Mouse (Mus musculus): ENCODE results near the gene Fam214b. TPM values are rescaled to one million over a fixed set of nuclear protein-coding genes. Genes with fewer than 3 reads are reported as not detected.

Gene Fam214b
- total RNA-seq, 2 experiments from 2014 or later = 26.1 to 30.0 TPM

DNA sequence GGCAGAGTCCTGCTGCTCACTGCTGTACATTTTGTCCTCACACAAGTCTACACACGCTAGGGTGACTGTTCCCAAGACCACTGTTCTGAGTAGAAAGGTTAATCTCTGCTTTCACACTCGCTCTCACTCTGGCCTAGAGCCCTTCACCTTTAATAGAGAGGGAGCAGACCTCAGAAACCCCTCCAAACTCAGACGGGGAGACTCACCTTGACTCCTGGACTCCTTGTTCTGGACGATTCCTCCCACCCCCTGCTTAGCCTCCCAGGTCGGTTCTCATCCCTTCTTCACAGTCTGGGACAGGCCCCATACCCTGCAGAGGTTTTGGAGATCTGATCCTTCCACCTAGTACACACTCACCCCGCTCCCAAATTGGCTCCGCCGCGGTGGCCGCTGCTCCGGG, 6.4 kb downstream of the Fam214b start:
- intact Hi-C loops (cut with DNase I) = no loop called here
- DNase-seq = no peak

DNA sequence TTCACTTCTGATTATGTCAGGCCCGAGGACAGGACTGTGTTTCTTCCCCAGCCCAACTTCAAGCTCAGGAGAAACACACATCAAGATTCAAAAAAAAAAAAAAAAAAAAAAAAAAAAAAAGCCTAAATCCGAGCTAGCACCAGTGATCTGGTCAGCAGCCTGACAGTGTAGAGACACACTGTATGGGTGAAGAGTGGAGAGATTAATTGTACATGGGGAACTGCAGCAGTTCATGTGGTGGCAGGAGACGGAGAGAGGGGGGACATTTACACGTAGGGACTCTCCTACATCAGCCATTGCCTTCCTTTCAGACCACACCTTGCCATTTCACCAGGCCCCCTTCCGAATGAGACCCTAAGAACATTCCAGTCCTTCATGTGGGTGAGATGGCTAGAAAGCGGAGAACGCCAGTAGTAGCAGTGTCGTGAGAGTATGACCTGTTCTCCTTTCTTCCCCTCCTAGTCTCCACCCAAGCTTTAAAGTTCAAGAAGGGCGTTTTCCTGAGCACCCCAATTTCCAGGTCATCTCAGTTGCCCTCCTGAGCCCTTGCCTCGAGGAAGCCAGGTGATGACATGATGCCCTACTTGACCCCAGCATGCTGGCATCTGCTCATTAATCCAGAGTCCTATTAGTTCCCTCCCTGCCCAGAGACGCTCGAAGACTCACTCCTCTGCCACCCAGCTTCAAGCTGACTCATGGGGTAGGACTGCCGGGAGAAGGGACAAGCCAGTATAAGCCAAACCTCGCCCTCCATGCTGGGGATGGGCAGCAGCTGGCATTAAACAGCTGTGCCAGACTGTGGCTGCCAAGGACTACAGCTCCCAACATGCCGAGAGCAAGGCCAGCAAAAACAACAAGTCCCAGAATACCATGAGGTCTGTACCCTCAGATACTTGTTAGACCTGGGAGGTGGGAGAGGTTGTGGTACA, 7.2 kb downstream of the Fam214b start:
- intact Hi-C loops (cut with DNase I) = no loop called here

DNA sequence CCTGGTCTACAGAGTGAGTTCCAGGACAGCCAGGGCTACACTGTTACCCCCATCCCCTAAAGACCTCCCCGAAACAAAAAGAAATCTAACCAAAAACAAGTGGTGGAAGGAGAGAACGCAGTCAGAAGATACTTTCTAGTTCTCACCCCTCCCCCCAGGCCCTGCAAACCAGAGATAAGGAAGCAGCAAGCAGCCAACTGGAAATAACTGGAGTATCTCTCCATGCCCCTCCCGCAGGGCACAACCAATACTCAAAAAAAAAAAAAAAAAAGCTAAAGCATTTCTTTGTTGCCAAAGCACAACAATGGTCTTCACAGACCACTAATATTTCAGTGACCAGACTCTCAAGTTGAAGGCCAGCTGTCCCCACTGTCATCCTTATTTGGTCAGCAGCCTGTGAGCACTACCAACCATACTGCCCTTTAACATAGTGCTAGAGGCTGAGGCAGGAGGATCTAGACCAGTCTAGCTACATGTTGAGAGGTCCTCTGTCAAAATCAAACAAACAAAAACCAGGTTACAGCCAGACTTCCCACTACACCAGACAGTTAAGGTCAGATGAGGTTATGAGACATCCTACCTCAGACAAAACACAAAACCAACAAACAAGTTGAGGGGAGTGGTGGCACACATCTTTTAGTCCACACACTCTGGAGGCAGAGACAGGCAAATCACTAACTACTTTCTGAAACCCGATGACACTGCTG, 8.0 kb downstream of the Fam214b start:
- intact Hi-C loops (cut with DNase I) = no loop called here
- no peak for DNase-seq

More for the DNA sequence above, 7.2 kb downstream of the Fam214b start:
- no peak for DNase-seq

DNA sequence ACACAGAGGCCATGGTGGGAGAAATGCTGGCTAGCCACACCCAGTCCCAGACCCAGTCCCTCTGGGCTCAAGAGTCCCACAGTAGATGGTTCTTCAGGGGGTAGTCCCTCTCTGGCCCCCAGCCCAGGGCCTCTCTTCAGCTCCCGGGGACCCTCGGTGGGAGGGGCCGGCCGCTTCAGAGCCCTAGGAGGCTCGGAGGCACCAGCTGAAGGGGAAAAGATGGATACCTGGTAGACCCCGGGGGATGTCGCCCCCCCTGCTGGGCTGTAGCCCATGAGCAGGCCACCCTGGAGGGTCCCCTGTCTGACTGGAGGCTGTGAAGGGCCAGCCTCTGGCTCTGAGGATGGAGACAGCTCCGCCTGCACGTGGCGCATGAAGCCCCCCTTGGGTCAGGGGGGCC, 9.7 kb downstream of the Fam214b start:
- no peak for DNase-seq
- intact Hi-C loops (cut with DNase I) = no loop called here

DNA sequence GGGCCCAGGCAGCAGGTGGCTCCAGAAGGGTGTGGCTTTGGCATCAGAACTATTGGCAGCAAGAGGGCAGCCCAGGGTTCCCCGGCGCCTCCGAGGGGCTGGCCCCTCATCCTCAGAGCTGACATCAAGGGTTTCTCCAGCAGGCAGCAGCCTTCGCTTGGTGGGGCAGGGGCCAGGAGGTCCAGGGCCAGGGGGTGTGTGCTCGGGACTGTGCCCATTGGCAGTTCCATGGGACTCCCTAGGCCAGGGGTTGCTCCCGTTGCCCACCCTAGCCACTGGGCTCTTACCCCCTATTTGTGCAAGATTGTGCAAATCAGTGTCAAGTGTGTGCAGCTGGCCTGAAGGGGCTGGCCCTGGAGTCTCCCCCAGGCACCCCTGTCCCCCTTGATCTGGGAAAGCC, 10.2 kb downstream of the Fam214b start:
- intact Hi-C loops (cut with DNase I) = no loop called here
- DNase-seq = no peak

DNA sequence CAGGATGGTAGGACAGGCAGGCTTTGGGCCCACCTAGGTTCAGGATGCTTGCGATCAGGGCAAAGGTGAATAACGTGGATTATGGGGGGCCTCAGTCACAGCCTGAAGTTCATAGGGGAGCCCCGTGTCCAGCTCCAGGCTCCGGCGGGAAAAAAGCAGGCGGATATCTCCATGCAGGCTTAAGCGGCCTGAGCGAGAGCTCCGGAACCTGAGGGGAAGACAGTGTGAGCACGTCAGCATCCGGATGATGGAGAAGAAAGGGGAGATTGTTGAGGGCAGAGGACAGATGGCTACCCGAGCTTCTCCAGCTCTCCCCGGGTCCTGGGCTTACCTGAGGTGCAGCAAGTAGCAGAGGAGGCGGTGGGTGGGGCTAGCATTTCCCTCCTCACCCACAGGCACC, 12.5 kb downstream of the Fam214b start:
- DNase-seq = no peak
- intact Hi-C loops (cut with DNase I) = no loop called here

DNA sequence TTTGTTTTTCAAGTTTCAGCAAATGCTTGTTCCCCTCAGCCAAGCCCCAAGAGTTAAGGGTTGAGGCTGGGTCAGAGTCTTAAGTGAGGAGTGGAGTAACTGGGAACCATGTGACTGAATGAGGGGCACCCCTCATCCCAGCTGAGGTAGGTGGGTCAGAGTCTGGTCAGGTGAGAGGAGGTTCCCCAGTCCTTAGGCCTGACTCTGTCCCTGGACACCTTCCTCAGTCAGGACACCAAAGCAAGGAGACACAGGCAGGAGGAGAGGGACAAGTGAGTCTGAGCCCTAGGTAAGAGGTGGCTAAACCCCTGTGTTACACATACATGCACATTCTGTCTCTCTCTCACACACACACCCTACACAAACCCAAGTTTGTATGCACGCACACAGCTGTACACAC, 13.5 kb downstream of the Fam214b start:
- DNase-seq = no peak
- intact Hi-C loops (cut with DNase I) = no loop called here

DNA sequence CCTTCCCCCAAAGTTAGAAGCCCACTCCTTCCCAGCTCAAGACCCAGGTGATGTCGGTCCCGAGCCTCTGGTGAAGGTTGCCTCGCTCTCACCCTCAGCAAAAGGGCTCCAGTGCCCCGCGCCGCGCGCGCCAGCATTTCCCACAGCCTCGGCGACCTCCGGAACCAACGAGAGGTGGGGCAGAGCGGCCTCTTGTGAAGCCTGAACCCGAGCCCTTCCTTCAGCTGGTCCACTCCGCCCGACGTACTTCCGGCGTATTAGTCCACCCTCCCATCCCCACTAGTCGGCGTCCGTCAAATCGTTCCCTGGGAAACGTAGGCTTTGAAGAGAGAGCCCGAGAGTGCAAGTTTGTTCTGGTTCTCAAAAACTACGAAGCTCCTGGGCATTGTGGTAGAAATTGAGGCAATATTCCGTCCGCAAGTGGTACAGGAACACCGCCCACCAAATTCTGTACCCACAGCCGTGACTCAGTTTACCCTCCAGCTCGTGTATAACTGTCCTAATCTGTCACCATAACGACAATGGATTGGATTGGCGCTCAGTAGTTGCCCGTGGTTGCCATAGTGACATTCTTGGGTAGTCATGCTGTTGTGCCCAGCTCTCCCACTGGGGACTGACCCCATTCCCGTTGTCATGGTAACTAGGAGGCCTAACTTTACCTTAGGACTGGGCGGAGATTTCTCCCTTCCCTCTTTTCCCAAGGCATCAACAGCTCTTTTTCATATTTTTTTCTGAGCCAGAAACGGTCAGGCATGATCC, 14.6 kb downstream of the Fam214b start, which contains the start of gene Stoml2:
Gene Stoml2, minus strand, starts transcription at position 474 of the 759 bp plus-strand sequence.
- peak; percentile 90 for DNase-seq
- intact Hi-C loops (cut with DNase I) = no loop called here

DNA sequence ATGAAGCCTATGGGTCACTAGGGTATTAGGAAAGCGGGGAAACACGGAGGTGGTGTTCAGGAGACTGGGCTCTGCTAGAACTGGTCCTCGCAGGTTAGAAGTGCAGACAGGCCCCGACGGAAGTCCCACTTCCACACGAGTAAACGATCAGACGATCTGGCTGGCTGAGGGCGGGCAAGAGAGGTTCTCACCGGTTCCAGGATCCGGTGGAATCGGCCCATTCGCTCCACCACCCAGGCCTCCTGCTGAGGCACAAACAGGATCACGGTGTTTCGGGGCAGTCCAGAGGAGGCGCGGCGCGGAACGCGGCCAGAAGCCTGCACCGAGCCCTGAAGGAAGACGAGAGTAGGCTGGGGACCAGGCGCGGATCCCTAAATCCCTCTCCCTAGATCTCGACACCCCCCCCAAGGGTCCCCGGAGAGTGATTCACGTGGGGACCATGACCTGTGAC, 15.2 kb downstream of the Fam214b start:
- intact Hi-C loops (cut with DNase I) = no loop called here
- DNase-seq = no peak

DNA sequence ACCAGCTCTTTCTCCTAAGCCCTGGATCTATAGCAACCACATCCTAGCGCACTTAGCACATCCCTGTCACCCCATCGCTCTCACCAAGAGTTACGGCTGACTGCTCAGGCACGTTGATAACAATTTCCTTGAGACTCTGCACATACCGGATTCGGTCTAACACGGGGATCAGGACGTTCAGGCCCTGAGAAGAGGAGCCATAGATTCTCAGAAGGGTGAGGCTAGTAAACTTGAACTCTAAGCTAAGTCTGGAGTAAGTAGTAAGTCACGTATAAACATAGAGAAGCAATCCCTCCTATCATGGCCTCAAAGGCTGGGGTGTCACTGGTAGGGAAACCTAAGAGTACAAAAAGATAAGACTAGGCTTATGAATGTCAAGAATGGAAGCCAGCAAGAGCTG, 15.7 kb downstream of the Fam214b start:
- intact Hi-C loops (cut with DNase I) = no loop called here
- DNase-seq = no peak

DNA sequence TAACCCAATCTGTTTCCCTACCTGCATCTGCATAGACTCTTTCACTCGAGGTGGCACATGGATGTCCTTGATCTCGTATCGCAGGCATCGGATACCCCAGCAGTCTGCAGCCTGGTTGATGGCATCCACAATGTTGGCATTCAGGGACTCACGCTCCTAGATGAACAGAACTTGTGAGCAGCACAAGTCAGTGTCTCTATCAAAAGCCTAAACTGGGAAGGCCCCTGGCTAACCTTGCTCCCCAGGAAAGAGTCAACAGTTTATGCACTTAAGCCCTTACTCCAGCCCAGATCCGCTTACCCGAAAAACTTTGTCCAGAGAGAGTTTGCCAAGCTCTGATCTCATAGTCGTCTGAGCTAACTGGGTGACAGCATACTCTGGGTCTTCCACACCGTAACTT, 16.3 kb downstream of the Fam214b start:
- no peak for DNase-seq

DNA sequence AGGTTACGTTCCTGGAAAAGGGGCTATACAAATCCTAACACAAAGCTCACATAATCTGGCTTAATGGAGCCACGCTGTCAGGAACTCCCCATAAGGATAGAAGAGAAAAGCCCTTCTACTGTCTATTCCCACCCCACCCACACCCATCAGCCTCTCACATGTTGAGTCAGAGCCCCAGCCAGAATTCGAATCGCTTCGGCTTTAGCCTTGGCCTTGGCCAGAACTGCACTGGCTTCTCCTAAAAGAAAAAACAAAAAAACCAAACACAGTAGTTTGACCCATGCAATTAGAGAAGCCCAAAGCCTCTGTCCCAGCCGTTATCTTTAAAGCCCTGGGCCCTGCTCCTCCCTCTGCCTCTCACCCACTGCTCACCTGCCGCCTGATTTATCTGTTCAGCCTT, 16.9 kb downstream of the Fam214b start:
- no peak for DNase-seq

More for the DNA sequence above, 16.3 kb downstream of the Fam214b start:
- intact Hi-C loops (cut with DNase I) = no loop called here

DNA sequence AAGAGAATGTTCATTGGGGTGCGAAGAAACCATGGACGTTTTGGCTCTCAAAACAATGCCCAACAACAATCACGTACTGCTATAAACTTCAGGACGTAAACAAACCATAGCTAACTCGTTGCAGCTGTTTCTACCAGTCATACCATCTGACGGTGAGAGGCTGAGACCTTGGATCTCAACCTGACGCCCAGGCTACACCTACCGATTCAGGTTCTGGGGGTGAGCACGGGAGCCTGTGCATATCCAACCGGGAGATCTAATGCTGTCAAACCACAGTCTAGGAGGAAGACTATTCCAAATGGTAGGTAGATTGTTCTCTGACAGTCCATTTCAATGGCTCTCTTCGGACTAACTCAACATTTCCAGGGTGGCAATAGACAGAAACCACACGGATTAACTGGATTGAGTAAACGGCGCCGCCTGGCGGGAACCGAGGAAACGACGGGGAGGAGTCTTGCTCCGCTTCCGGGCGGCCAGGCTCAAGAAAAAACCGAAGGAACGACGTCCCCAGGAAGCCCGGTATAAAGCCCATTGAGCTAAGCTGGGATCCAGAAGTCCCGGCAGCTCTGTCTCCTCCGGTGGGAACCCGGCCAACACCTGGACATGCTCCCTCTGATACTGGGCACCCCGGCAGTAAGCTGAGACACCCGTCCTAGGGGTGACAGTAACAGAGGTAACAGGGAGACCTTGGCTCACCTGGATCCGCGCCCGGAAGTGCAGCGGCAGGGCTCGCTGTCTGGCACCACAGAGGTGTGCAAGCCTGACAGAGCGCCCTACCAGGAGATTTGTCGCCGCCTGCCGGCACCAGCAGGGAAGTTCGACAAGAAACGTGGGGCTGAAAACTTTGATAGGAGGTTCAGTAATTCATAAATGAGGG, 20.7 kb downstream of the Fam214b start, which contains the start of gene Pigo:
Gene Pigo, minus strand, starts transcription at position 736 of the 877 bp plus-strand sequence.
- peak; percentile 92 to 96 for DNase-seq
- intact Hi-C loops (cut with DNase I) = loop anchor here (1.0 kb wide), 1 partner anchor 19 kb away; no protein-coding TSS in a partner anchor

More for the DNA sequence above, 16.9 kb downstream of the Fam214b start:
- intact Hi-C loops (cut with DNase I) = no loop called here

DNA sequence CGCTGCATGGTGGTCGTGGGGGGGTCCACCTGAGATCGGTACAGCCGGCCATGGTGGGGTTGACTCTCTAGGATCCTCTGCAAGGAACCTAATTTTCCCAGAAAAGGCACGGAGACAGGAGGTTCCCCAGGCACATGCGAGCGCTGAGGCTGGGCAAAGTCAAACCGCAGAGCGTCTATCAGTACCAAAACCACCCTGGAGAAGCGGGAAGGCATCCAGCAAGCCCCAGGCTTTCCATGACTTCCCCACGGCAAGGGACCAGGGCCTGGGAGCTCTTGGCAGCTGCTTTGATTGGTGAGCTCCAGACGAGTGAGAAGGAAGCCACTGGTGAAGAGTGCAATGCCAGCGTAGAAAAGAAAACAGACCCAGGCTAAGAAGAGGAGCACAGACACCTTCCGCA, 21.3 kb downstream of the Fam214b start:
- DNase-seq = no peak
- intact Hi-C loops (cut with DNase I) = loop anchor here (1.0 kb wide), 1 partner anchor 18 kb away; no protein-coding TSS in a partner anchor

DNA sequence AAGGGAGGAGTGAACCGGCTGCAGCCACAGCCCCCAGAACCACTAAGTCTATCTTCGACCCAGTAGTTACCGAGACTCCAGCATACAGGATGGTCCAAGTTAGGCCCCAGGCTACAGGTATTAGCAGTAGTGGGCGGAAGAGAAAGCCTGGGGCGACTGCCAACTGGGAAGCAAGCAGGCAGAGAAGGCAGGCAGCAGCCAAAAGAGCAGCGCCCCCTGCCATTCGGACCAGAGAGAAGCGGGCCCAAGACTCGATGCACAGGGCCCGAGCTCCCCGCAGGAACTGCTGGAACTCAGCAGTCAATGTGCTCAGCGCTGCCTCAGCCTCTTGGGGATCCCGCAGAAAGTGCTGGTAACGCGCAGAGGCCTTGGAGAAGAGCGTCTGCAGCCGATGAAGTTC, 24.7 kb downstream of the Fam214b start:
- intact Hi-C loops (cut with DNase I) = no loop called here

DNA sequence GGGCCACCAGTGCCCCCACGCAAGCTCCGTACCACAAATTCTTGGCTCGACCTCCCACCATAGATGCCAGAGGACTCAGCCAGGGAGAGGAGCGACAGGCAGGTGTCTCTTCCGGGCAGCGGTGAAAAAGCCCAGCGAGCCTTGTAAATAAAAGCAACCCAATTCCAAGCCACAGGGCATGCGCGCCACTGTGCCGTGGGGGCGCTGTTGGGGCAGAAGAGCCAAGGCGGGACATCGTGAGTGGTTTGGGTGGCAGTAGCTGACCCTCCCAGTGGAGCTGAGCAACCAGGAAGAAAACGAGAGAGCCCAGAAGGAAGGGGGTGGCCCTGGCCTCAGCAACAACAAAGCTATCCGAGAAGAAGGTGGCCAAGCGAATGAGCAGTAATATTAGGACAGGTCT, 25.1 kb downstream of the Fam214b start:
- intact Hi-C loops (cut with DNase I) = no loop called here
- no peak for DNase-seq

More for the DNA sequence above, 24.7 kb downstream of the Fam214b start:
- DNase-seq = no peak

DNA sequence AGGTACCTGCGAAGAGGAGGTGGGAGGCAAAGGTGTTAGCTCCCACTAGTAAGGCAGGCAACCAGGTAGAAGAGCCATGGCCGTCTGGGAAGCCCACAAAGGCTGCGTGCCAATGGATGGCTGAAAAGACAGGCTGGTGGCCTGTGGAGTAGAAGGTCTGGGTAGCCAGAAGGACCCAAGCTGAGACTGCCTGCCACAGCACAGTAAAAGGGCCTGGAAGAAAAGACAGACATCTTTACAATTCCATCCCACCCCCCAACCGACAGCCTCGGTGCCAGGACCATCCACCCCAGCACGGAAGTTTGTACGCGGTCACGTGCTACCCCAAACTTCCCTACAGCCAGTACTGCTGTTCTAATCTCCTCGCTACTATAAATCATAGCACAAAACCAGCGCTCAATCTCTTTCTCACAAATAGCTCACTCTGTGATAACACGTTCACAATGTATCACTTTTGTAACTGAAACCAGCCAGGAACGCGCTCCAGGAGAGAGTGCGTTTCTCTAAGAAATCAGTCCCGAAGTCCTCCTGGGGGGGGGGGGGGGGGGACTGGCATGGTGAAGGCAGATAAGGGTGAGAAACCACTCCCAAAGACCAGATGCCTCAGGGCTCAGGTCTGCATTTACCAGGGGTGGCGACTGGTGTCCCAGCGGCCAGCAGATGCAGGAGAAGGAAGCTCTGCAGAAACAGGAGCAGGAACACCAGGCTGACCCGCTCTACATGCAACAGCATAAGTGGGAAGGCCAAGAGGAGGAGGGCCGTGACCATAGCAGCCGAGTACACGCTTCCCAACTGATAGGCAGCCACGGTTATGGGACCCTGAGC, 26.2 kb downstream of the Fam214b start:
- intact Hi-C loops (cut with DNase I) = no loop called here
- DNase-seq = no peak

DNA sequence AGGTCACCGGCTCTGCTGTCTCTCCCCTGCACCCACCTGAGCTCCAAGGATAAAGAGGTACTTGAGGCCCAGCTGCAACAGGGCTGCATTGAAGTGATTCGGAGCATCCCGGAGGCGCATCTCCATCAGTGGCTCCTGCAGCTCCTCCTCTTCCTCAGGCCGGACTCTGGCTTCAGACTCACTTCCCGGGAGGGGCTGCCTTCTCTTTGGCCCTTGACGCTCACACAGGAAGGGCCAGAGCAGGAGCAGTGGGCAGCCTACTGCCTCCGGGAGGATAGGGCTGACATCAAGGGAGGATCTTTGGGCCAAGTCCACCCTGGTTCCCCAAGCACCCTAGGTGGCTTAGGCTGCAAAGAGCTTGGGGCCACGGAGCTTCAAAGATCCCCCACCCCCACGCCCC, 26.8 kb downstream of the Fam214b start:
- intact Hi-C loops (cut with DNase I) = no loop called here
- no peak for DNase-seq

DNA sequence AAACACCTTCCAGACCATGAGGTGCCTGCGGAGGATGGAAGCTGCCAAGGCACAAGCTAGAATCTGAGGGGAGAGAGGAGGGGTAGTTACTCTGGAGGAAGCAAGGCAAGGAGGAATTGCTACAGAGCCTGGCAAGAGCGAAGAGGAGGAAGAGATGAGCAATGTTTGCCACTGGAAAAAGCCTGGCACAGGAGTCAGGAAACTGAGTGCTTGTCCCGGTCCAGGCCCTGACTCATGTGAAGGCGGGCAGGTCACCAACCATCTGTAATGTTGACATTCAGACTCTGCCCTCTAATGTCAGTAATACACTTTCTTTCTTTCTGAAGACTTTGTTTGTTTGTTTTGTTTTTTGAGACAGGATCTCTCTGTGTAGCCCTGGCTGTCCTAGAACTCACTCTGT, 27.9 kb downstream of the Fam214b start:
- DNase-seq = no peak
- intact Hi-C loops (cut with DNase I) = no loop called here
